Mouse (Mus musculus) stomach, embryonic 15.5 days (tissue): Measurements from ENCODE around the gene Olfr166. TPM values are rescaled to one million over a fixed set of nuclear protein-coding genes. Genes with fewer than 3 reads are reported as not detected.
"Not testable (repeated sequence)": the region's sequence is repeated elsewhere in the genome, so short reads cannot be mapped to it uniquely, and the experiment has no call there.

Source experiments
- ATAC-seq: fragments of 200-750 bp; cut with Nextera tagmentation; 2 replicates; pipeline ENCODE4 v1.8.0; 2017; ENCODE audit warnings: low read depth, moderate number of reproducible peaks, moderate TSS enrichment; ENCODE audit not compliant: insufficient read depth, low FRiP score
- H3K27ac ChIP-seq: fragments of 300-500 bp; sonication (generic); 2 replicates; pipeline ENCODE4 v1.5.1; 2015; ENCODE audit warnings: mild to moderate bottlenecking, inconsistent platforms
- H3K27me3 ChIP-seq: fragments of 300-500 bp; sonication (generic); replicated peaks from 2 replicates; pipeline ENCODE4 v1.6.1; 2015; ENCODE audit warnings: inconsistent platforms
- H3K36me3 ChIP-seq: fragments of 300-500 bp; sonication (generic); 2 replicates; pipeline ENCODE4 v1.6.1; 2015; ENCODE audit warnings: inconsistent platforms
- H3K4me1 ChIP-seq: fragments of 300-500 bp; sonication (generic); 2 replicates; pipeline ENCODE4 v1.6.1; 2015; ENCODE audit warnings: inconsistent platforms
- H3K4me2 ChIP-seq: fragments of 300-500 bp; sonication (generic); 2 replicates; pipeline ENCODE4 v1.6.1; 2015; ENCODE audit warnings: mild to moderate bottlenecking, inconsistent platforms
- H3K4me3 ChIP-seq: fragments of 300-500 bp; sonication (generic); replicated peaks from 2 replicates; pipeline ENCODE4 v1.5.1; 2015; ENCODE audit warnings: inconsistent platforms
- H3K9ac ChIP-seq: fragments of 300-500 bp; sonication (generic); 2 replicates; pipeline ENCODE4 v1.6.1; 2015; ENCODE audit warnings: inconsistent platforms
- H3K9me3 ChIP-seq: fragments of 300-500 bp; sonication (generic); 2 replicates; pipeline ENCODE4 v1.6.1; 2016; ENCODE audit warnings: inconsistent platforms
- WGBS: fragments of 180-500 bp; shearing (Covaris S2); methylation state at CpG from one replicate; pipeline ENCODE4 v1.1.7; 2015; 5-methylcytosine and 5-hydroxymethylcytosine counted together
- polyA plus RNA-seq: library from polyadenylated mRNA; unstranded; fragments of >200 nt; fragmentation: Nextera tagmentation; extraction: Ambion mirVana; gene quantifications from 2 replicates; pipeline ENCODE4 v1.2.1, GENCODE M21; 2015

The Olfr166 gene
- polyA plus RNA-seq, result not detected in 2 replicates

GRCm38 (mm10) chr16:19483394-19483793 lies at the start of gene Olfr166:
Gene Olfr166, plus strand, starts transcription at chr16:19483694.
- Histone ChIP-seq H3K36me3 (no peaks in the 10 kb centered on the region), H3K4me3 (no peak within 1 kb of the TSS), H3K4me2 (no peak within 1 kb of the TSS), H3K27me3 (no peaks in the 10 kb centered on the region), H3K9ac (no peak within 1 kb of the TSS), H3K4me1 (no peaks in the 10 kb centered on the region), H3K9me3 (no peaks in the 10 kb centered on the region), H3K27ac (no peak within 1 kb of the TSS)
- ATAC-seq, result no peak

DNA sequence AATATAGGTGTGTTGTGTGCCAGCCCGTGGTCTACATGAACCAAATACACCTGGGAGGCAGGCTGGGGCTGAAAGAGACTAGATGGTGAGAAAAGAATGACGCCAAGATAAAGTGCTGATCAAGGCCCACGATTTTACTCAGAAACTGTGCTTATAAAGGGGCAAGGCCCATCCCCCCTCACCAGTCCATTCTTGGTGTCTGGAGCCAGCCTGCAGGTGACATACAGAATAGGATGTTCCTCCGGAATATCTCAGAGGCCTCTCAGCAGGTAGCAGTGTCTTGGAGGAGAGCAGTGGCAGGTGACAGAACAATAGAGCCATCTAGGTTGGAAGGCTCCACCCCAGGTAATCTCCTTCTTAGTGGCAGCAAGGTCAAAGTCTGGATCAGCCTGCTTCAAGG lies 24.8 kb upstream of the Olfr166 start:
- ATAC-seq, H3K36me3 ChIP-seq, H3K9me3 ChIP-seq, H3K27me3 ChIP-seq, H3K4me2 ChIP-seq, H3K4me3 ChIP-seq, H3K27ac ChIP-seq, H3K4me1 ChIP-seq, H3K9ac ChIP-seq: not testable (repeated sequence)
- WGBS, result 79% methylated on average over 4 of the region's 4 CpGs

GRCm38 (mm10) chr16:19464365-19464764 lies 19.1 kb upstream of the Olfr166 start:
- no peaks in the 10 kb centered on the region for H3K27me3 ChIP-seq
- H3K9ac ChIP-seq, result no peak overlapping the region
- no peak for ATAC-seq
- no peak overlapping the region for H3K4me2 ChIP-seq
- no peaks in the 10 kb centered on the region for H3K36me3 ChIP-seq
- no peak overlapping the region for H3K27ac ChIP-seq
- H3K9me3 ChIP-seq, result no peaks in the 10 kb centered on the region
- H3K4me1 ChIP-seq, result no peaks in the 10 kb centered on the region
- H3K4me3 ChIP-seq, result no peak overlapping the region
- WGBS, result 88% methylated on average over 1 of the region's 1 CpGs

DNA sequence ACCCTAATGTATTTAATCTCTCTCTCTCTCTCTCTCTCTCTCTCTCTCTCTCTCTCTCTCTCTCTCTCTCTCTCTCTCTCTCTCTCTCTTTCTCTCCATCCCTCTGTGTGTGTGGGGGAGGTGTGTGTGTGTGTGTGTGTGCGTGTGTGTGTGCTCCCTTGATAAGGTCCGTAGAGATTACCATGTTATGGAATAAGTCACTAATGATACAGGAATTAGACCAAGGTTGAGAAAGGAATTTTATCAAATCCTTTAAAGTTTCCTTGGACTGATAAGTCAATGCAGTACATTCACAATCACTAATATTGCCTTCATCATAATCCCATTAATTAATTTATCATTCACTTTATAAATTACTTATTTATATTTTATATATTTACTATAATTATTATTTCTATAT lies 38.7 kb downstream of the Olfr166 start, which contains the start of gene Olfr167:
Olfr167 (minus strand) TSS at position 101 of the 400 bp plus-strand sequence.
- Histone ChIP-seq H3K4me1 (no peaks in the 10 kb centered on the region), H3K4me3 (no peak within 1 kb of the TSS), H3K9me3 (no peaks in the 10 kb centered on the region), H3K27me3 (no peaks in the 10 kb centered on the region), H3K9ac (no peak within 1 kb of the TSS), H3K4me2 (no peak within 1 kb of the TSS), H3K27ac (no peak within 1 kb of the TSS), H3K36me3 (no peaks in the 10 kb centered on the region)
- WGBS, result 82% methylated on average over 2 of the region's 2 CpGs
- no peak for ATAC-seq

- no peak for ATAC-seq
- no peaks in the 10 kb centered on the region for H3K4me1 ChIP-seq
- H3K9me3 ChIP-seq, result no peaks in the 10 kb centered on the region
- no peak within 1 kb of the TSS for H3K9ac ChIP-seq
- H3K36me3 ChIP-seq, result no peaks in the 10 kb centered on the region
- no peak within 1 kb of the TSS for H3K4me2 ChIP-seq
- H3K27ac ChIP-seq, result no peak within 1 kb of the TSS
- H3K27me3 ChIP-seq, result no peaks in the 10 kb centered on the region
- no peak within 1 kb of the TSS for H3K4me3 ChIP-seq
These were observed 52.0 kb downstream of the Olfr166 start, which contains the start of gene Olfr168 for GRCm38 (mm10) chr16:19535455-19535854. Gene Olfr168, minus strand, starts transcription at chr16:19535555.

Other genes starting within 250 kb of the Olfr166 start
- not detected in 2 replicates for gene Olfr164, start 169.6 kb upstream of the Olfr166 start, polyA plus RNA-seq
- not detected in 2 replicates for gene Olfr165, start 60.6 kb upstream of the Olfr166 start, polyA plus RNA-seq
- gene Olfr167, start 38.6 kb downstream of the Olfr166 start, polyA plus RNA-seq, result not detected in 2 replicates
- not detected in 2 replicates for gene Olfr168, start 51.9 kb downstream of the Olfr166 start, polyA plus RNA-seq
- not detected in 2 replicates for gene Olfr169, start 88.1 kb downstream of the Olfr166 start, polyA plus RNA-seq
- gene Olfr170, start 128.2 kb downstream of the Olfr166 start, polyA plus RNA-seq, result not detected in 2 replicates
- not detected in 2 replicates for gene Olfr171, start 146.2 kb downstream of the Olfr166 start, polyA plus RNA-seq
- gene Lamp3, start 222.7 kb downstream of the Olfr166 start, polyA plus RNA-seq, result 0.04 and 0.14 TPM in 2 replicates